Mouse (Mus musculus): ENCODE data around the gene Wnt6. TPM values are rescaled to one million over a fixed set of nuclear protein-coding genes. Genes with fewer than 3 reads are reported as not detected.

The Wnt6 gene
- polyA plus RNA-seq, 1 experiment, result 0.27 TPM

DNA sequence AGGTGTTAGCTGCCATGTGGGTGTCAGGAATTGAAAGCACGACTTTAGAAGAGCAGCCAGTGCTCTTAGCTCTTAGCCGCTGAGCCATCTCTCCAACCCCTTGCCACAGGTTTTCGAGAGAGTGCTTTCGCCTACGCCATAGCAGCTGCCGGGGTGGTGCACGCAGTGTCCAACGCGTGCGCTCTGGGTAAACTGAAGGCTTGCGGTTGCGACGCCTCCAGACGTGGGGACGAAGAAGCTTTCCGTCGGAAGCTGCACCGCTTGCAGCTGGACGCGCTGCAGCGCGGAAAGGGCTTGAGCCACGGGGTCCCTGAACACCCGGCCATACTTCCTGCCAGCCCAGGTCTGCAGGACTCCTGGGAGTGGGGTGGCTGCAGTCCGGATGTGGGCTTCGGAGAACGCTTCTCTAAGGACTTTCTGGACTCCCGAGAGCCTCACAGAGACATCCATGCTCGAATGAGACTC lies 28.8 kb downstream of the Wnt6 start:
- Histone ChIP-seq H3K4me3 (ENCODE audit: insufficient read depth, low read depth, low read length) (no peak overlapping the region), H3K36me3 (ENCODE audit: control insufficient read depth, insufficient read depth, low read length) (no peaks in the 10 kb centered on the region), H3K27ac (ENCODE audit: insufficient read depth, low read depth, low read length) (no peak overlapping the region), H3K4me1 (ENCODE audit: control insufficient read depth, insufficient read depth, low read length) (no peaks in the 10 kb centered on the region), H3K27me3 (replicated peaks; ENCODE audit: control insufficient read depth, insufficient read depth, low read length) (no peaks in the 10 kb centered on the region)
- DNase-seq, result no peak
- TF ChIP-seq POLR2A (IDR thresholded peaks at IDR 0.05; ENCODE audit: low read depth, low read length) (no peak), CTCF (conservative IDR thresholded peaks at IDR 0.05; ENCODE audit: insufficient read depth, insufficient read length, low read depth, low read length) (no peak)
- 13% methylated on average over 29 of the region's 29 CpGs for WGBS

DNA sequence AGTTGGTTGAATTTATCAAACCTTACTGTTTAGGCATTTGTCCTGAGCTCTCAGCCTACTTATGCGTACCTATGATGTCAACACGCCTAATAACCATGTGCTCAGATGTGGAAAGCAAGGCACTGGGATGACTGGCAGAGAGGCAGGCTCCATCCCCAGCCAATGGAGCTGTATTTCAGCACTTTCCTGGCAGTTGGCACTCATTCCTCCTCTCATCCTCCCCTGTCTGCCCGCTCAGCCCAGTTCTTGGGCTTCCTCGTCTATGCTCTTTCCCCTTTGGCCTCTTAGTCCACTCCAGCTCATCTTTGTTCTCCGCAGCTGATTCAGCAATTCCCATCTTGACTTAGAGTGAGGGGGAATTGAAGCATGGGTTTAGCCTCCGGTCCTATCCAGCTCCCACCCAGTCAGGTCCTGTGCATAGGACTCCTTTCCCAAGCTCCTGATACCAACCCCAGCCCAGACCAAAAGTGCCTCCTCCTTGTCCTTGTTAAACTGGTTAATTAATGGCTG lies 30.0 kb downstream of the Wnt6 start:
- WGBS, result 62% methylated on average over 6 of the region's 6 CpGs
- DNase-seq, result no peak
- TF ChIP-seq CTCF (conservative IDR thresholded peaks at IDR 0.05; ENCODE audit: insufficient read depth, insufficient read length, low read depth, low read length) (no peak), POLR2A (IDR thresholded peaks at IDR 0.05; ENCODE audit: low read depth, low read length) (no peak)
- Histone ChIP-seq H3K27ac (ENCODE audit: insufficient read depth, low read depth, low read length) (no peak overlapping the region), H3K4me1 (ENCODE audit: control insufficient read depth, insufficient read depth, low read length) (no peaks in the 10 kb centered on the region), H3K4me3 (ENCODE audit: insufficient read depth, low read depth, low read length) (no peak overlapping the region), H3K27me3 (replicated peaks; ENCODE audit: control insufficient read depth, insufficient read depth, low read length) (no peaks in the 10 kb centered on the region), H3K36me3 (ENCODE audit: control insufficient read depth, insufficient read depth, low read length) (no peaks in the 10 kb centered on the region)

DNA sequence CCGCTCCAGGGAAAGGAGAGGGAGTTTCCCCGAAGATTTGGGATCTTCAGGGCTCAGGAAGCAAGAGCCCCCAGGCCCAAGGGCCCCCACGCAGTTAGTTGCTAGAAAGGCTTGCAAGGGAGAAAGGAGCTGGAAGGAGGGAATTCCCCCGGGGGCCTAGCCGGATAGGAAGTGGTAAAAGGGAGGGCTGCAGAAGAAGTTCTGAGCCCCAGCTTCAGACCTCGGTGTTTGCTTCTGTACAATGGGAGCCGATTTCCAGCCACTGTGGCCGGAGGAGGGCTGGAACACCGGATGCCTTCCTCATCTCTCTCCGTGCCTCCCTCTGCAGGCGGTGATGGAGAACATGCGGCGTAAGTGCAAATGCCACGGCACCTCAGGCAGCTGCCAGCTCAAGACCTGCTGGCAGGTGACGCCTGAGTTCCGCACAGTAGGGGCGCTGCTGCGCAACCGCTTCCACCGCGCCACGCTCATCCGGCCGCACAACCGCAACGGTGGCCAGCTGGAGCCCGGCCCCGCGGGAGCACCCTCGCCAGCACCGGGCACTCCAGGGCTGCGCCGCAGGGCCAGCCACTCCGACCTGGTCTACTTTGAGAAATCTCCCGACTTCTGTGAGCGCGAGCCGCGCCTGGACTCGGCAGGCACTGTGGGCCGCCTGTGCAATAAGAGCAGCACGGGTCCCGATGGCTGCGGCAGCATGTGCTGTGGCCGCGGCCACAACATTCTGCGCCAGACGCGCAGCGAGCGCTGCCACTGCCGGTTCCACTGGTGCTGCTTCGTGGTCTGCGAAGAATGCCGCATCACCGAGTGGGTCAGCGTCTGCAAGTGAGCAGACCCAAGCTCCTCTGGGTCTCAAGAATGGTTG lies 31.3 kb downstream of the Wnt6 start:
- 3% methylated on average over 57 of the region's 57 CpGs for WGBS
- Histone ChIP-seq H3K4me1 (ENCODE audit: control insufficient read depth, insufficient read depth, low read length) (no peaks in the 10 kb centered on the region), H3K36me3 (ENCODE audit: control insufficient read depth, insufficient read depth, low read length) (no peaks in the 10 kb centered on the region), H3K4me3 (ENCODE audit: insufficient read depth, low read depth, low read length) (peak overlapping the region; percentile 34; the same call in 1 of the 2 replicates), H3K27me3 (replicated peaks; ENCODE audit: control insufficient read depth, insufficient read depth, low read length) (no peaks in the 10 kb centered on the region), H3K27ac (ENCODE audit: insufficient read depth, low read depth, low read length) (no peak overlapping the region)
- peak; percentile 86 for DNase-seq
- TF ChIP-seq CTCF (conservative IDR thresholded peaks at IDR 0.05; ENCODE audit: insufficient read depth, insufficient read length, low read depth, low read length) (peak; percentile 67), POLR2A (IDR thresholded peaks at IDR 0.05; ENCODE audit: low read depth, low read length) (no peak)

DNA sequence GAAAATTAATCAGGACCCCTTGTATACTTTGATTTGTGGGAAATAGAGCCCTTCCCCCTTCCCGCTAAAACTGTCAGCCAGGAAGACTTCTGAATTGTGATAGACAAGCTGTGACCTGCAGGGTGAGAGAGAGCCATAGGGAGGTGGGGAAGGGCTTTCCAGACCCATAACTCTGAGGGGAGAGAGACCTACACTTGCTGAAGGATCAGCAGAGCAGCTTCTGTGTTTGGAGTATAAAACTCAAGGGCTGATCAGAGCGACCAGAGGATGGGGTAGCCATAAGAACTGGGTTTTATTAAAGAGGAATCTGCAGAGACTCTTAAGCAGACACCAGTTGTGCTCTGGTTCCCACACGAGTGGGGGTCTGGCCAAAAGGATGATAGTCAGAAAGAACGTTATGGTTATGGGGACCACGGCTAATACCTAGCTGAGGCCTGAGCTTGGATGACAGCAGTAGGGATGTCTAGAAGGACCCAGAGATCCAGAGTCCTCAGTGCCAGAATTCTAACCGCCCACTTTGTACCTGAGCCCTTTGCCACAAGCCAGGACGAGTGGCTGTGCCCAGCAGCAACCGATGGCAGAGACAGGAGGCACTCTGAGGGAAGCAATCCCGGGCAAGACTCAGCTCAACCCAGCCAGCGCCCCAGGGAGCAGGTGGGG lies 32.6 kb downstream of the Wnt6 start:
- Histone ChIP-seq H3K4me3 (ENCODE audit: insufficient read depth, low read depth, low read length) (no peak overlapping the region), H3K4me1 (ENCODE audit: control insufficient read depth, insufficient read depth, low read length) (no peaks in the 10 kb centered on the region), H3K36me3 (ENCODE audit: control insufficient read depth, insufficient read depth, low read length) (no peaks in the 10 kb centered on the region), H3K27me3 (replicated peaks; ENCODE audit: control insufficient read depth, insufficient read depth, low read length) (no peaks in the 10 kb centered on the region), H3K27ac (ENCODE audit: insufficient read depth, low read depth, low read length) (no peak overlapping the region)
- no peak for DNase-seq
- WGBS, result 30% methylated on average over 10 of the region's 10 CpGs
- TF ChIP-seq POLR2A (IDR thresholded peaks at IDR 0.05; ENCODE audit: low read depth, low read length) (no peak), CTCF (conservative IDR thresholded peaks at IDR 0.05; ENCODE audit: insufficient read depth, insufficient read length, low read depth, low read length) (no peak)

DNA sequence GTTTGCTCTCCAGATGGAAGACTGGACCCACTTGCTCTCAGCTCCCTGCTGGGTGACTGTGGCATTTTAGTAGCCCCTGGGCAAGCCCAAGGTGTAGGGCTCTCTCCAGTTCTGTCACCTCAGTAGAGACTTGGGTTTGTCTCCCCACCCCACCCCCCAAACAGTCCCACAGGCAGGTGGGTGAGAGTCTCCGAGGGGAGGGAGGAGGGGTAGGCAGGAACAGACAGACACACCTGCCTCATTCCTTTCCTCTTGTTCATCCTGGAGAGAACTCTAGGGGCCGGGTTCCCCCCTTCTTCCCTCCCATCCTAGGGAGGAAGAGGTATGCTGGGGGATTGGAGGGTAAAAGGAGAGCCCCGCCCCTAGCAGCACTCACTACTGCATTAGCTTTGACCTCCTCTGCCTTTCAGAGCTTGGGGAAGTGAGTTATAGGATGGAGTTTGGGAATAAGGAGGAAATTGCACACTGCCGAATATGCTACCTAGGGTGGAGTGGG lies 33.7 kb downstream of the Wnt6 start:
- Histone ChIP-seq H3K27me3 (replicated peaks; ENCODE audit: control insufficient read depth, insufficient read depth, low read length) (no peaks in the 10 kb centered on the region), H3K36me3 (ENCODE audit: control insufficient read depth, insufficient read depth, low read length) (no peaks in the 10 kb centered on the region), H3K4me3 (ENCODE audit: insufficient read depth, low read depth, low read length) (no peak overlapping the region), H3K27ac (ENCODE audit: insufficient read depth, low read depth, low read length) (no peak overlapping the region), H3K4me1 (ENCODE audit: control insufficient read depth, insufficient read depth, low read length) (no peaks in the 10 kb centered on the region)
- DNase-seq, result no peak
- TF ChIP-seq CTCF (conservative IDR thresholded peaks at IDR 0.05; ENCODE audit: insufficient read depth, insufficient read length, low read depth, low read length) (no peak), POLR2A (IDR thresholded peaks at IDR 0.05; ENCODE audit: low read depth, low read length) (no peak)
- WGBS, result 38% methylated on average over 4 of the region's 4 CpGs

DNA sequence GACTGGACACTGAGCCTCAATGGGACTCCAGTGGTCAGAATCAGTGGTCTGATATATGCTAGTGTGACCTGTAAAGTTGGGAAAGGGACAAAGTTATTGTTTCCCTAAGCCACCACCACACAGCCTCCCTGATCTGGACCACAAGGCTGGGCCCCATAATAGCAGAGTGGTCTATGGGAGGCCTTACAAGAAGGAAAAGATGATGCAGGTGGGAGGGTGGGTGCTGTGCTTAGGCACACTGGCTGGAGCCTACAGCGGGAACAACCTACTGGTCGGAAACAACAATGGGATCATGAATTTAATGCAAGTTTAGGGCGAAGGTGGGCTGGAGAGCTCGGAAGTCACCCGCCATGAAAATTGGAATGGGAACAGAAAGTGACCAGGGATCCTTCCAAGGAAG lies 34.2 kb downstream of the Wnt6 start:
- Histone ChIP-seq H3K27ac (ENCODE audit: insufficient read depth, low read depth, low read length) (no peak overlapping the region), H3K27me3 (replicated peaks; ENCODE audit: control insufficient read depth, insufficient read depth, low read length) (no peaks in the 10 kb centered on the region), H3K4me3 (ENCODE audit: insufficient read depth, low read depth, low read length) (no peak overlapping the region), H3K36me3 (ENCODE audit: control insufficient read depth, insufficient read depth, low read length) (no peaks in the 10 kb centered on the region), H3K4me1 (ENCODE audit: control insufficient read depth, insufficient read depth, low read length) (no peaks in the 10 kb centered on the region)
- TF ChIP-seq POLR2A (IDR thresholded peaks at IDR 0.05; ENCODE audit: low read depth, low read length) (no peak), CTCF (conservative IDR thresholded peaks at IDR 0.05; ENCODE audit: insufficient read depth, insufficient read length, low read depth, low read length) (no peak)
- no peak for DNase-seq
- WGBS, result 42% methylated on average over 5 of the region's 5 CpGs

All from kidney, adult 2 months (tissue).